Mouse (Mus musculus): ENCODE results near the gene Bdkrb2.

DNA sequence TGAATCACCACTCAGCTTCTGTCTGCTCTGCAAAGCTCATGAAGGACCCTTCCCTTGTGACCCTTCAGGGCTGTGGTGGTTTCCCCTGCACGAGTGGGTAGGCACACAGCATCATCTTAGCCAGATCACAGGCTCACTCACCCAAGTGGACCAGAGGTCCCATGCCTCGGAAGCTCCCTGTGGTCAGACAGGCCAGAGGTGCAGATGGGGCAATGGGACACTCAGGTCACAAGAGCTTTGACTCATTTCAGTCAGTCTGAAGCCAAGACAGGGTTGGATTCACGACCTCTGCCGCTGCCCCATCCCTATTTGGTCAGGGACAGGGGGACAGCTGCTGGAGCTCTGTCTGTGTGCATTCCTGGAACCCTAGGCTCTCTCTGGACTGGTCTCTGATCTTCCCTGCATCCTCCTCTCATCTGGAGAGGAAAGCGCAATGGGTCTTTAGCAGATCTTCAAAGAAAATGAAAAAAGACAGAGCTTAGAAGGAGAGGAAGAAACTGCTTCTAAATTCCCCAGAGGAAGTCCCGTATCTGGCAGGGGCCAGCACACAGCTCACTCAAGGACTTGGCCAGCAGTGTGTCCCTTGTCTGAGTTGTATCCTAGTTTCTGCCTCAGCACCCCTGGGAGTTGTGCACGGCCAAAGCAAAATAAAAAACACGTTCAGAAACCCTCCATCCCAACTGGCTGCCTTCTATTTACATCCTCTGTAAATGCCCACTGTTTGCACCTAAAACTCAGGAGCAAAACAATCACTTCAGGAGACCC lies 788 bp upstream of the Bdkrb2 start:
- TF ChIP-seq CTCF (IDR thresholded peaks at IDR 0.05) (no peak), POLR2A (IDR thresholded peaks at IDR 0.05; ENCODE audit: insufficient read depth, low read depth, low read length) (no peak), EP300 (IDR thresholded peaks at IDR 0.05; ENCODE audit: insufficient read depth, low read depth, low read length) (no peak)

All from heart, adult 2 months (tissue).